Mouse (Mus musculus): ENCODE measurements around the gene Olfr770. TPM values are rescaled to one million over a fixed set of nuclear protein-coding genes. Genes with fewer than 3 reads are reported as not detected.
"Not testable (repeated sequence)": the region's sequence is repeated elsewhere in the genome, so short reads cannot be mapped to it uniquely, and the experiment has no call there.

The Olfr770 gene
- not detected for total RNA-seq (2021)
- long read RNA-seq, experiment 1: 0 reads
- long read RNA-seq, experiment 2: 0 reads

DNA sequence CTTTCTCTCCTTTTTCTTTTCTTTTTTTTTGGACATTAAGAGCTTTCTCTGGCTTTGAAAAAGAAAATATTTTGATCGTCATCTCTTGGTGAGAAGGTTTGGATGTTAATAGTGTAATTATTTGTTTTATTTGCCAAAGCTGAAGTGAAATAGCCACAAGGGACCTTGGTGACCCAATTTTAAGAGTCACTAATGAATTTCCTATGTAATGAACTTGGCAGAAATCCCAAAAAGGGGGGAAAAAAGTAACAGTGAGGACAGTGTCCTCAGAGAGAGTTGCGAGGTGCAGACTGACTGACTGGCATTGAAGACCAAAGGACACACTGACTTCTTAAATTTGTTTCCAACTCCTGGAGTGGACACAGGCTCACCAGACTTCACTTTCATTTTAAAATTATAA, at the start of gene Olfr770:
TSS of gene Olfr770 (minus strand) at position 101 of the 400 bp plus-strand sequence.
- intact Hi-C loops (cut with DNase I): no loop called here
- H3K4me3 ChIP-seq: no peak within 1 kb of the TSS
- no peak for DNase-seq
- H3K27ac ChIP-seq: no peak within 1 kb of the TSS
- no peak for TF ChIP-seq CTCF (IDR thresholded peaks at IDR 0.05)

- H3K4me3 ChIP-seq; intact Hi-C loops (cut with DNase I); H3K27ac ChIP-seq; DNase-seq: not testable (repeated sequence)
Observed at GRCm38 (mm10) chr10:129187319-129187718, 48.5 kb upstream of the Olfr770 start, which contains the start of gene Olfr773. Gene Olfr773 (minus strand): TSS chr10:129187419.

GRCm38 (mm10) chr10:129177821-129178220, 39.0 kb upstream of the Olfr770 start, which contains the start of gene Olfr772:
Gene Olfr772 (minus strand): TSS chr10:129177921.
- intact Hi-C loops (cut with DNase I); H3K27ac ChIP-seq; DNase-seq; H3K4me3 ChIP-seq: not testable (repeated sequence)

- no peak within 1 kb of the TSS for H3K4me3 ChIP-seq
- no peak for DNase-seq
- intact Hi-C loops (cut with DNase I): no loop called here
- TF ChIP-seq CTCF (IDR thresholded peaks at IDR 0.05): no peak
- no peak within 1 kb of the TSS for H3K27ac ChIP-seq
Observed at GRCm38 (mm10) chr10:129164651-129165050, 25.9 kb upstream of the Olfr770 start, which contains the start of gene Olfr771. Gene Olfr771 (minus strand): TSS chr10:129164751.

DNA sequence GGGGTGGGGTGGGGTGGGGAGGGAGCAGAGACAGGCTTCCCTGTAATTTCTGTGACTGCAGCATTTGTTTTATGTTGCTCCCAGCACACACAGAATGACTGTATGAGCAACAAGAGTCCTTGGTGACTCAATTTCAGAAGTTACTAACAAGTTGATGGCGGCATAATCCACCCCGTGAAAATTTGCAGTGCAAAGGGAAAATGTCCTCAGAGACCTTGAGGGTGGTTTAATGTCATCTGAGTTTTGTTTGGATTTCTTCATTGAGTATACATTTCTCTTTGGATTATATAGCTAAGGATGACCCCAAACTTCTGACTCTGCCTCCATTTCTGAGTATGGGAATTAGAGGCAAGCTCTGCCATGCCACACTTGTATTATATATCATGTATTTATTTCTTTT, 21.0 kb downstream of the Olfr770 start, which contains the start of gene Olfr769:
TSS of gene Olfr769 (minus strand) at position 101 of the 400 bp plus-strand sequence.
- intact Hi-C loops (cut with DNase I): no loop called here
- TF ChIP-seq CTCF (IDR thresholded peaks at IDR 0.05): no peak

GRCm38 (mm10) chr10:129115146-129115545, 23.7 kb downstream of the Olfr770 start:
- Histone ChIP-seq H3K27ac (no peak overlapping the region), H3K4me3 (no peak overlapping the region)
- no peak for DNase-seq
- intact Hi-C loops (cut with DNase I): no loop called here
- TF ChIP-seq CTCF (IDR thresholded peaks at IDR 0.05): no peak

More for the DNA sequence above, 21.0 kb downstream of the Olfr770 start, which contains the start of gene Olfr769:
- Histone ChIP-seq H3K27ac (no peak within 1 kb of the TSS), H3K4me3 (no peak within 1 kb of the TSS)
- no peak for DNase-seq

- no peak for TF ChIP-seq CTCF (IDR thresholded peaks at IDR 0.05)
- H3K4me3 ChIP-seq: no peak overlapping the region
- DNase-seq: no peak
- intact Hi-C loops (cut with DNase I): no loop called here
- H3K27ac ChIP-seq: no peak overlapping the region
Observed at GRCm38 (mm10) chr10:129101231-129101630, 37.6 kb downstream of the Olfr770 start.

DNA sequence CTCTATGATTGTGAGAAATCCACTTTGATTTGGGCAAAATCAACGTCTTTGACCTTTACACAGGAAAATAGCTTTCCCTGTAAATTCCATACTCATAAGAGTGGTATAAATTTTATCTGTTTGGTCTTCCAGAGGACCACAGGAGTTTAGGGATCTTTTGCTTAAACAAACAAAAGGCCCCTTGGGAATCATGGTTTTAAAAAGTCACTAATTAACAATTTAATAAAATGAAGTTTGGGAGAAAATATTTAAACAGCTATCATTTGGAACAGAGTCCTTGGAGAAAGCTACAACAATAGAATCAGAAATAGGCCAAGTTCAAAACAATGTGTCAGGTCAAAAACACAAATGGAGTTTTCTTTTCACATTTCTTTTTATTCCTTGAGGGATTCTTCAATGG, 39.5 kb downstream of the Olfr770 start, which contains the start of gene Olfr768:
TSS of gene Olfr768 (minus strand) at position 101 of the 400 bp plus-strand sequence.
- intact Hi-C loops (cut with DNase I): no loop called here
- no peak for TF ChIP-seq CTCF (IDR thresholded peaks at IDR 0.05)

GRCm38 (mm10) chr10:129082810-129083209, 56.0 kb downstream of the Olfr770 start, which contains the start of gene Olfr767:
Gene Olfr767 (minus strand): TSS chr10:129082910.
- H3K27ac ChIP-seq; intact Hi-C loops (cut with DNase I); DNase-seq; H3K4me3 ChIP-seq: not testable (repeated sequence)

More for the DNA sequence above, 39.5 kb downstream of the Olfr770 start, which contains the start of gene Olfr768:
- no peak for DNase-seq
- H3K4me3 ChIP-seq: no peak within 1 kb of the TSS
- no peak within 1 kb of the TSS for H3K27ac ChIP-seq

Other genes with a start within 250 kb of the Olfr770 start
- gene Gdf11, start 247.3 kb downstream of the Olfr770 start, total RNA-seq (2021): 1 to 10 TPM; 4.8 to 5.2 TPM
- gene Cd63, start 238.0 kb downstream of the Olfr770 start, total RNA-seq (2021): 100 to 1,000 TPM; 124 to 132 TPM
- 1 to 10 TPM; 5.1 to 5.2 TPM for gene Rdh5, start 216.1 kb downstream of the Olfr770 start, total RNA-seq (2021)
- gene Bloc1s1, start 215.0 kb downstream of the Olfr770 start, total RNA-seq (2021): 100 to 1,000 TPM; 137 to 169 TPM
- 10 to 100 TPM; 58.4 to 72.9 TPM for gene Itga7, start 205.2 kb downstream of the Olfr770 start, total RNA-seq (2021)
- not detected for gene Mettl7b, start 178.0 kb downstream of the Olfr770 start, total RNA-seq (2021)
- not detected for gene Olfr9, start 149.6 kb downstream of the Olfr770 start, total RNA-seq (2021)
- gene Olfr763, start 128.2 kb downstream of the Olfr770 start, total RNA-seq (2021): not detected
- gene Olfr764-ps1, start 99.1 kb downstream of the Olfr770 start, total RNA-seq (2021): not detected
- gene Olfr765, start 89.0 kb downstream of the Olfr770 start, total RNA-seq (2021): not detected
- not detected for gene Olfr766-ps1, start 70.0 kb downstream of the Olfr770 start, total RNA-seq (2021)
- gene Olfr767, start 56.1 kb downstream of the Olfr770 start, total RNA-seq (2021): not detected
- gene Olfr768, start 39.6 kb downstream of the Olfr770 start, total RNA-seq (2021): not detected
- gene Olfr769, start 21.1 kb downstream of the Olfr770 start, total RNA-seq (2021): not detected
- not detected for gene Olfr771, start 25.8 kb upstream of the Olfr770 start, total RNA-seq (2021)
- gene Olfr772, start 38.9 kb upstream of the Olfr770 start, total RNA-seq (2021): not detected
- gene Olfr773, start 48.4 kb upstream of the Olfr770 start, total RNA-seq (2021): not detected
- gene Olfr774, start 97.2 kb upstream of the Olfr770 start, total RNA-seq (2021): not detected
- not detected for gene Olfr775, start 109.4 kb upstream of the Olfr770 start, total RNA-seq (2021)
- gene Olfr776, start 120.1 kb upstream of the Olfr770 start, total RNA-seq (2021): not detected
- gene Olfr777, start 132.5 kb upstream of the Olfr770 start, total RNA-seq (2021): not detected
- gene Olfr780, start 179.1 kb upstream of the Olfr770 start, total RNA-seq (2021): not detected
- gene Olfr781, start 189.9 kb upstream of the Olfr770 start, total RNA-seq (2021): not detected
- not detected for gene Olfr782, start 209.9 kb upstream of the Olfr770 start, total RNA-seq (2021)
- not detected for gene Olfr784, start 245.1 kb upstream of the Olfr770 start, total RNA-seq (2021)

Measured in gastrocnemius, adult 2 months (tissue).